Mouse (Mus musculus) stomach, postnatal 0 days (tissue): ENCODE results near the gene Slc35c2.

Experiments used
- CTCF ChIP-seq: IDR thresholded peaks from 2 replicates; pipeline ENCODE4 v1.5.1; 2016; ENCODE audit warnings: antibody characterized with exemption, low read depth, mild to moderate bottlenecking, moderate library complexity
- EP300 ChIP-seq: optimal IDR thresholded peaks from 2 replicates; pipeline ENCODE3; 2016; ENCODE audit warnings: antibody characterized with exemption

- TF ChIP-seq CTCF: no peak
- TF ChIP-seq EP300: no peak
Observed at GRCm38 (mm10) chr2:165262274-165262990, 25.2 kb downstream of the Slc35c2 start.
